Mouse (Mus musculus): ENCODE results near the gene Ces1e.

Gene Ces1e

GRCm38 (mm10) chr8:93176593-93176992, 52.8 kb downstream of the Ces1e start:
- DNase-seq (ENCODE audit: low spot score in 2 of 2), result no peak

GRCm38 (mm10) chr8:93174554-93174953, 54.9 kb downstream of the Ces1e start:
- no peak for DNase-seq (ENCODE audit: low spot score in 2 of 2)

- DNase-seq (ENCODE audit: low spot score in 2 of 2), result no peak
These were observed 57.4 kb downstream of the Ces1e start for GRCm38 (mm10) chr8:93171846-93172590.

GRCm38 (mm10) chr8:93163363-93163762, 66.1 kb downstream of the Ces1e start:
- DNase-seq (ENCODE audit: low spot score in 2 of 2), result no peak

- no peak for DNase-seq (ENCODE audit: low spot score in 2 of 2)
These were observed 78.0 kb downstream of the Ces1e start for GRCm38 (mm10) chr8:93151401-93151800.
